ENCODE assay signal across 12 mouse cellular contexts in genomic region chr8:108693841-108694240, GRCm38 (mm10).
DNase-seq lines count a peak whose midpoint lies in the region.
"Had no signal": no experiment of that assay in that cellular context is flagged by ENCODE, and none has a peak within 500 bp of the region (broad histone marks: within the 10 kb centered on the region; RNA-seq: fewer than 3 reads in every experiment).

No protein-coding gene starts in this region.

- peak; percentile 47 for DNase-seq in adrenal gland, postnatal 14 days
- DNase-seq in adrenal gland, adult 2 months: no peak
- DNase-seq in heart, postnatal 10 days: peak; percentile 48 to 52
- DNase-seq in heart, postnatal 14 days: no peak
- peak; percentile 56 for DNase-seq in 416B (ENCODE audit: low read depth)
- peak; percentile 79 for DNase-seq in lung, postnatal 25 days (ENCODE audit: low spot score)
- DNase-seq in urinary bladder, postnatal 4 days (ENCODE audit: low spot score in 2 of 2): no peak
- DNase-seq in left cerebral cortex, postnatal 36 days (ENCODE audit: low spot score in 2 of 2): no peak
- DNase-seq: cerebellum, adult 9-10 months; kidney, postnatal 10 days; liver, postnatal 0 days; spleen, adult 18-20 months had no signal

- intact Hi-C loops in heart, postnatal 10 days (cut with DNase I): loop anchor here (10.0 kb wide), 1 partner anchor 491 kb away; no protein-coding TSS in a partner anchor
- intact Hi-C loops in heart, postnatal 14 days (cut with DNase I): loop anchor here (5.0 to 10.0 kb wide), 3 partner anchors 97 to 491 kb away; no protein-coding TSS in a partner anchor
- intact Hi-C loops in left cerebral cortex, postnatal 36 days (cut with DNase I): loop anchor here (10.0 kb wide), 1 partner anchor 1089 kb away; no protein-coding TSS in a partner anchor

Comparison
In these comparisons a context has a peak if more than half of its experiments do, and no peak if none do; other contexts are left out.
1. DNase-seq: peak in adrenal gland, postnatal 14 days (single experiment), heart, postnatal 10 days (2 of 2), 416B (single experiment) and lung, postnatal 25 days (single experiment); none in adrenal gland, adult 2 months (single experiment), heart, postnatal 14 days (0 of 2), urinary bladder, postnatal 4 days (0 of 2) and left cerebral cortex, postnatal 36 days (0 of 2).